Comparison of ENCODE assay signal across 15 mouse cellular contexts in the genomic region with DNA sequence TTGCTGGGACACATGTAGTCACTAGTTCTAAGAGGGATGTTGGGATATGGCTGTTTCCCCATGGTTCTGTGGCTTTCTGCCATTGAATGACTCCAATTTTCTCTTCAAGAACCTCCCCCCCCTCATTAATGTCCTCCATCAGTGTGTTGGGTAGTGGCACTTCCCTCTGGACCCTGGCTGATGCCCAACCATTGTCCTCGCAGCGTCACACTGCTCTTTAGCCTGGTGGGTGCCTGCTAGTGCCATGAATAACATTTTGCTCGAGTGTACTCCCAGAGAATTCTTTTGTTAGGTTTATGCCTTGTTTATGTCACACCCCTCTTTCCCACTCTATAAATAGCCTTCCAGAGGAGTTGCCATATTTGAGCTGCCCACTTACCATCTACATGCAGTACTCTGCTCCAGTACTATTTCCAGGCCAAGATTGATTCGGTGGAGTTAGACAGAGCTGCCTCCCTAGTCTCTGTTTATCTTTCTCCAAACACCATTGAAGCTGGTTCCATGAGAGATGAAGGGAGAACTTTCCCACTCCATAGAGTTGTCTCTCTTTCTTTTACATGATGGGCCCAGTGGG.
DNase-seq lines count a peak whose midpoint lies in the region; ATAC-seq lines count a peak whose summit lies in the region.
"Had no signal": no experiment of that assay in that cellular context is flagged by ENCODE, and none has a peak within 500 bp of the region (broad histone marks: within the 10 kb centered on the region; RNA-seq: fewer than 3 reads in every experiment).

No protein-coding gene starts in this region.

- H3K9me3 ChIP-seq in heart, embryonic 10.5 days = no peaks in the 10 kb centered on the region
- H3K9me3 ChIP-seq in heart, embryonic 16.5 days (replicated peaks; ENCODE audit: control insufficient read depth, low read length) = no peaks in the 10 kb centered on the region
- H3K9me3 ChIP-seq: embryonic facial prominence, embryonic 12.5 days; forebrain, embryonic 13.5 days; limb, embryonic 15.5 days; liver, embryonic 15.5 days; midbrain, embryonic 10.5 days had no signal

- intact Hi-C loops in gastrocnemius, postnatal 14 days (cut with DNase I; ENCODE audit: low total_unique reads) = loop anchor here (5.0 kb wide), 1 partner anchor 113 kb away; no protein-coding TSS in a partner anchor

- no peaks in the 10 kb centered on the region for H3K4me1 ChIP-seq in heart, embryonic 10.5 days
- H3K4me1 ChIP-seq in heart, embryonic 16.5 days (ENCODE audit: control insufficient read depth, insufficient read depth, low read length) = 0 out of 2 replicates have a peak, but pooled peaks cover 2% of the 10 kb centered on the region
- H3K4me1 ChIP-seq: forebrain, embryonic 13.5 days; liver, embryonic 15.5 days; midbrain, embryonic 10.5 days had no signal

- no peak overlapping the region for H3K4me2 ChIP-seq in heart, embryonic 16.5 days (ENCODE audit: low read depth, low read length)
- H3K4me2 ChIP-seq: forebrain, embryonic 13.5 days; limb, embryonic 15.5 days; liver, embryonic 15.5 days had no signal

- ATAC-seq in heart, embryonic 16.5 days (replicated peaks; ENCODE audit: extremely low read depth, insufficient read depth, low FRiP score) = peak; percentile 14; the same call in 1 of the 2 replicates

- H3K9ac ChIP-seq in heart, embryonic 16.5 days (ENCODE audit: low read length) = no peak overlapping the region
- H3K9ac ChIP-seq: embryonic facial prominence, embryonic 12.5 days; forebrain, embryonic 13.5 days; limb, embryonic 15.5 days; liver, embryonic 15.5 days had no signal

- H3K36me3 ChIP-seq in heart, embryonic 10.5 days = no peaks in the 10 kb centered on the region
- no peaks in the 10 kb centered on the region for H3K36me3 ChIP-seq in heart, embryonic 16.5 days (ENCODE audit: control insufficient read depth, insufficient read depth)
- H3K36me3 ChIP-seq: embryonic facial prominence, embryonic 12.5 days; limb, embryonic 15.5 days; liver, embryonic 15.5 days; midbrain, embryonic 10.5 days had no signal

- DNase-seq in heart, adult 8-10 months (ENCODE audit: low spot score) = peak; percentile 9
- no peak for DNase-seq in heart, embryonic 10.5 days (ENCODE audit: low spot score)
- DNase-seq in Muller cell, postnatal 12 days (ENCODE audit: inconsistent ontology term) = peak; percentile 27
- peak; percentile 38 for DNase-seq in lung, postnatal 14 days
- no peak for DNase-seq in gastrocnemius, postnatal 14 days
- no peak for DNase-seq in embryo, embryonic 11 days
- DNase-seq: cerebellum, adult 9-10 months had no signal

- 0 out of 2 replicates have a peak, but pooled peaks cover 5% of the 10 kb centered on the region for H3K27me3 ChIP-seq in heart, embryonic 10.5 days (ENCODE audit: insufficient read depth, poor library complexity, severe bottlenecking)
- H3K27me3 ChIP-seq in heart, embryonic 16.5 days (ENCODE audit: control insufficient read depth, insufficient read depth, low read length) = no peaks in the 10 kb centered on the region
- H3K27me3 ChIP-seq: embryonic facial prominence, embryonic 12.5 days; forebrain, embryonic 13.5 days; liver, embryonic 15.5 days had no signal

- H3K4me3 ChIP-seq in heart, embryonic 10.5 days = no peak overlapping the region
- H3K4me3 ChIP-seq in heart, embryonic 16.5 days (ENCODE audit: low read length) = no peak overlapping the region
- H3K4me3 ChIP-seq: embryonic facial prominence, embryonic 12.5 days; erythroblast, embryonic 14.5 days; forebrain, embryonic 13.5 days; limb, embryonic 15.5 days; liver, embryonic 15.5 days; midbrain, embryonic 10.5 days had no signal

- no peak overlapping the region for H3K27ac ChIP-seq in heart, embryonic 10.5 days
- H3K27ac ChIP-seq in heart, embryonic 16.5 days (ENCODE audit: low read length) = no peak overlapping the region
- H3K27ac ChIP-seq: forebrain, embryonic 13.5 days; limb, embryonic 15.5 days; liver, embryonic 15.5 days; macrophage; midbrain, embryonic 10.5 days had no signal

- WGBS in heart, embryonic 10.5 days = 71% methylated on average over 4 of the region's 4 CpGs
- 36% methylated on average over 4 of the region's 4 CpGs for WGBS in heart, embryonic 16.5 days

Comparison
In these comparisons a context has a peak if more than half of its experiments do, and no peak if none do; other contexts are left out.
1. DNase-seq: peak in heart, adult 8-10 months (single experiment), Muller cell, postnatal 12 days (single experiment) and lung, postnatal 14 days (single experiment); none in heart, embryonic 10.5 days (single experiment), gastrocnemius, postnatal 14 days (single experiment) and embryo, embryonic 11 days (single experiment).